Mouse (Mus musculus) adrenal gland, postnatal 36 days (tissue): Measurements from ENCODE around the gene Orc1. TPM values are rescaled to one million over a fixed set of nuclear protein-coding genes. Genes with fewer than 3 reads are reported as not detected.

Experiments used
- DNase-seq, 2 experiments: peaks; one replicate each; pipeline ENCODE4 v3.0.0; 2021; ENCODE audit warnings: mixed read lengths in 1 of 2
- long read RNA-seq, 2 experiments: library from polyadenylated mRNA; stranded (forward); transcript quantifications; one replicate each; pipeline ENCODE4 v2.0.0; 2021; ENCODE audit warnings: borderline sequencing depth in 2 of 2
- total RNA-seq, 2 experiments: library from RNA; stranded (reverse); gene quantifications; 2 replicates each; pipeline ENCODE4 v1.2.3; 2021

Gene Orc1
- total RNA-seq = under 1 TPM; 0.53 to 0.66 TPM
- long read RNA-seq, experiment 1 = 0 reads
- long read RNA-seq, experiment 2 = 0 reads

DNA sequence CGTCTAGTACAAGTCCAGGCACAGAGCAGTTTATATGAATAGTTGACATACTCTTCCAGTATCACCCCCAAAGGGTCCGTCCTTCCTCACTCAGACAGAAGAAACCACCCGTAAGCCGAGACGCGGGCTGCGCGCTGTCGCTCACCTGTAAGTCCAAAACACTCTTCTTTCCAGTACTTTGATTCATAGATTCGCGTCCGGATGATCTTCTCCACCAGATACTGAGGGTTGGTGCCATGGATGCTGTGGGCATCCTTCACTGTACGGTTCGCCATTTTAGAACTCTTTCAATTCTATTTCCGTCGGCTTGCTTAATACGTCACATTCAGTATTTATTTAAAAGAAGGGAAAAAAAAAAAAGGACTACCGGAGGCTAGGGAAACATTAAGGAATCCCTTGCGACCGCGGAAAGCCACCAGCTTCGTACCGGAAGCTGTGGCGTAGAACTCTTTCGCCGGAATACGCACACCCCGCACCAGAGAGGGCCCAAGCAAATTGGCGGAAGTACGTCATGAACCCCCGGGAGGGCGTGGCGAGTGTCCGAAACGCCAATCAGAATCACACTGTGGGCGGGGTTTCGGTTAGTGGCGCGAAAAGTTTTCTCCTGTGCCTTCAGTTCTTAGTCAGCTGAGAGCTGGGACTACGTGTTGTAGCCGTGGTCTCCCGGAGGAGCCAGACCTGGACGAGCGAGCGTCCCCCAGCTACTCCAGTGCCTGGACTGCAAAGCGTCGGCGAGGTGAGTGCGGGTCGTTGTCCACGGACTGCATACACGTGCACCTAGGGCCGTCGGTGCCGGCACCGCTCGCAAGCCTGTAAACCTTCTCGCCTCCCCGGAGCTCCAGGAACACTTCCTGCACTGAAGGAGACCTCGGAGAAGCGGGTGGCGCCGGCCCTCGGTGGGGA, at the start of gene Orc1, which contains the start of gene Prpf38a:
Gene Orc1, plus strand, starts transcription at position 584 of the 903 bp plus-strand sequence.
Gene Prpf38a, minus strand, starts transcription at position 497 of the 903 bp plus-strand sequence.
- peak; percentile 98 for DNase-seq

GRCm38 (mm10) chr4:108539701-108540100, 39.5 kb upstream of the Orc1 start:
- DNase-seq = no peak

DNA sequence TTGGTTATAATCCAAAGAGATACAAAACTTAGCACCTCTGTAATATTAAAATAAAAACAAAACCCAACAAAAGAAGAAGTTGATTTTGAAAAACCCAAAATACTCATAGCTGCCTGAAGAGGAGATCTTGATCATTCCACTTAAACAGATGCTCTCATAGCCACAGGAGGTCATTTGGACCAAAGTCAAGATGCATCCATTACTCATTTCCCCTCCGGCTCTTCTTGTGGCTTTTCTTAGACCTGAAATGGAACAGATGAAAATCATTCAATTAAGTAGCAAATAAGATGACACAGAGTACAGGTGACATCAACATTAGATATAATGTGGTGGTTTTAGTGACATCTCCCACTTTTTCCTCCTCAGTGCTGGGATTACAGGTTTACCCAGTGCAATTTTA, 14.2 kb upstream of the Orc1 start:
- DNase-seq = no peak

- no peak for DNase-seq
Observed at GRCm38 (mm10) chr4:108572644-108573043, 6.6 kb upstream of the Orc1 start.

GRCm38 (mm10) chr4:108579743-108580411, 654 bp downstream of the Orc1 start:
- no peak for DNase-seq

DNA sequence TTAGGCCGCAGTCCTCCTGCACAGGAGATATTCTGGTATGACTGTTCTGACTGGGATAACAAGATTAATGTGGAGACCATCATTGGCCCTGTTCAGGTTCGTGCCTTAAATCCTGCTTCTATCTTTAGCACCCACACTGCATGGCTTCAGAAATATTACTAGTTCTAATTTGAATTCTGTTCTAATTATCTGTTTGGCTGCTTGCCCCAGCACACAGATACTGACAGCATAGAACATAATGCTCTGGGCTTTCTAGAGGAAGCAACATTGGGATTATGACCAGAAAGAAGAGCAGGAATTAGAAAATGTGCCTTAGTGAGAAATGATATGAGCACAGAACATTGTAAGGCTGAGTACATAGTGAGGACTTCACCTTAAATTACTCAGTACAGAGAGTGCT, 14.2 kb downstream of the Orc1 start:
- DNase-seq = no peak

DNA sequence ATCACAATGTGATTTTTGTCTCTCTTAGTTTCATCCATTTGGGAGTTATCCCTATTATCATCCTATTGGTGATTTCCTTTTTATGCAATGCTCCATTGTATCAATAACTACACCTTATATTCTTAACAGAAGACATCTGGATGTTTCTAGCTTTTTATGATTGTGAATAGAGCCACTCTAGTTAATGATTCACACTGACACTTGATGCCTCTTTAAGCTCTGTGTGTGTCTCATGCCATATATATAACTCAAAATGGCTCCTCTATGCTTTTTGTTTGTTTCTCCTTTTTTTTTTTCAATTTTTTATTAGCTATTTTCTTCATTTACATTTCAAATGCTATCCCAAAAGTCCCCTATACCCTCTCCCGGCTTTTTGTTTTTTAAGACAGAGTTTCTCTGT, 16.6 kb downstream of the Orc1 start:
- DNase-seq = no peak

GRCm38 (mm10) chr4:108598306-108598705, 19.1 kb downstream of the Orc1 start:
- no peak for DNase-seq

DNA sequence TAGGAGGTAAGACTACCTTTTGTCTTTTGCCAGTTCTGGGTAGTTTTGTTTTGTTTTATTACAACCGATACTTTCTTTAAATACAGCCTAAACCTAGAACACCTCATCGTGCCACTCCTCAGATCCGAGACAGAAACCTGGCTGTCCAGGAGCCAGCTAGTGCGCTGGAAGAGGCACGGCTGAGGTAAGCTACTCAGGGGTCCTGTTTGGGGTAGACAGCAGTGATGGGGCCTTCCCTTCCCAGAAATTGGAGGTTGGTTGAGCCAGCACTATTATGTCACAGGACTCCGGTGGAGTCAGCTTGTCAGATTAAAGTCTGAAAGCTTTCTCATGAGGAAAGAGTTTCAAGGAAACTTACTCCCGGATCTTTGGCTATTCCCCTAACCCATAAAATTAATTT, 22.6 kb downstream of the Orc1 start:
- DNase-seq = no peak

DNA sequence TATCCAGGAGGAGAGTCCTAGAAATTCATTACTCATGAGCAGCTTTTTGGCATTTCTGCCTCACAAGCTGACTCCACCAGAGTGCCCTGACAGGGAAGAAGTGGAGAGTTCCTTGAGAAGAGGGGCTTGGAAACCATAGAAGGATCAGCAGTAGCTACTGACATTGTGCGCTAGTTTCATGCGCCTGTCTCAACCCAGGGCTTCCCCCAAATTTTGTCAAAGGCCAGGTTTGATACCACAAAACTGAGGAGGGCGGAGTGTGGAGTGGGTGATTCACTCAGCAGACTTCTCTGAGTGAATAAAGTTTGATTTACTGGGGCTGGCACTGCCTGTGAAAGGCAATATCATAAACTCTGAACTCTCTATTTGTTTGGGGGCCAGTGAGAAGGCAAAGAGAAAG, 29.4 kb downstream of the Orc1 start:
- peak in 1 of 2 experiments; percentile 28 for DNase-seq

GRCm38 (mm10) chr4:108610935-108611334, 31.7 kb downstream of the Orc1 start:
- DNase-seq = no peak

- no peak for DNase-seq
Observed at GRCm38 (mm10) chr4:108618586-108618985, 39.4 kb downstream of the Orc1 start.

DNA sequence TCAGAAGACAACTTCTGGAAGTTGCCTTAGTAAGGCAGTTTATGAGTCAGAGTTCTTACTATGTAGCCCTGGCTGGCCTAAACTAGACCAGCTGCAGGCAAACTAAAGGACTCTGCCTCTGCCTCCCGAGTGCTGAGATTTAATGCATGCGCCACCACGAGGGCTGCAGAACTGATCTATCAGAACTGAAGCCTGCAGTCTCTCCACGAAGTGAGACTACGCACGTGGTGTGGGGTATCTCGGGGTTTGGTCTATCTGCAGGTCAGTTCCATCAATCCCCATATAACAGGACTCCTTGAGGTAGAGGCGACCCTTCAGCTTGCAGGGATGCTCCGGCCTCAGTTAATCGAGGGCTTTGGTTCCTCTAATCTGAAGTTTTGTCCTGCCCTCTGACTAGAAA, 39.9 kb downstream of the Orc1 start:
- peak; percentile 29 to 32 for DNase-seq

DNA sequence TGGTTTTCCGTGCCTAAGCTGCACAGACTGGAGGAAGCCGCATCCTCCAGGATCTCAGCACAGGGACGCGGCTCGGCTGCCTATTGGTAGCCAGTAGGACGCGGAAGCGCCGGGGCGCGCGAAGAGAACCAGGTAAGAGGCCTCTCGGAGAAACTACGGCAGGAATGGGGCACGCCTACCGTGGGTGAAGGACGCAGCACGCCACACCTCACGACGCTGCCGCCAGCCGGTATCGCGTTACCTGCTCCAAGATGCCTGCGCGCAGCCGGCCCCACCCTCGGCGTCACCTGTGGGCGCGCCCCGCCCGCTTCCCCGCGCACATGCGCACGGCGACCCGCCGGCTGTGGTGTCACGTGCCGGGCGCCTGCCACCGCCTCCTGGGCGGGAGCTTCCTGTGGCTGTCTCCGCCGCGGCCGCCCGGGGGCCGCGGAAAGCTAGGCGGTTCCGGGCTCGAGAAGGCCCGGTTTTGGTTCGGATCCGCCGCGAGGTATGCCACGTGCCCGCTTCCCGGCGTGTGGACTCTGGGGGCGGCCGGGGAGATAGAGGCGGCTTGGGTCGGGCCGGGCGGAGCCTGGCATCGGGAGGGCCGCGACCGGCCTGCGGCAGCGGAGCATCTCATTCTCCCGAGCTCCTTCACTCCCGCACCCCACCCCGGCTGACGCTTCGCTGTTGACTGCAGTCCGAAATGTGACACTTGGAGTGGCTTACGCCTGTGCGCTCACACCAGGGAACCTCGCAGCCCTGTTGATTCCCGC, 40.5 kb downstream of the Orc1 start, which contains the start of gene Cc2d1b:
Gene Cc2d1b, plus strand, starts transcription at position 354 of the 755 bp plus-strand sequence.
- peak; percentile 91 to 96 for DNase-seq

DNA sequence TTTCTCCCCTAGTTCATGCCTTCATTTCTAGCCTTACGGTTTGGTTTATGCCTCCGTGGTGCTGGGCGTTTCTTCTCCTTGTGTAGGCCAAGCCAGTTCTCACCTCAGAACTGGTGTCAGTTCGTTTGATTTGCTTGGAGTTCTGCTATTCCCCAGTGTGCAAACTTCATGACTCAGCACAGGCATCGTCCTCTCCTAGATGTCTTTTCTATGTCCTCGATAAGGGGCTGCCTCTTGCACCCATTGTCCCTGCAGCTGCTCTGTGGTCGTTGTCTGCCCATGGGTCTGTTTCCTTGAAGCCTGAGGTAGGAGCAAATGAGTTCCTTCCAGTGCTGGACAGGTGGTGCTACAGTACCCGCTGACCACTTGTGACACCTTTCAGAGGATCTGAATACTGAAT, 41.3 kb downstream of the Orc1 start:
- DNase-seq = no peak

DNA sequence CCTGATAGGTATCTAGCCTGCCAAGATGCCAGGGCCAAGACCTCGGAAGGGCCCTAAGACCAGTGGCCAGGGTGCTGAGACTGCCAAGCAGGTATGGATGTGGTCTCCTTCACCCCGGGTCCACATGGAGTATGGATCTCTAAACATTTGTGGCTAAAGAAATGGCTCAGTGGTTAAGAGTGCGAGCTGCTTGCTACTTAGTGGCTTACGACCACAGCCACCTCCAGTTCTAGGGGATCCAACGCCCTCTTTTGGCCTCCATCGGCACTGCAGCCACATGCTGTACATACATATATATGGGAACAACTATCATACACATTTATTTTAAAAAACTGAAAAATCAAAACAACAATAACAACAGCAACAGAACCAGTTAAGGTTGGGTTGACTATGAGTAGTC, 42.3 kb downstream of the Orc1 start:
- no peak for DNase-seq

GRCm38 (mm10) chr4:108627066-108627465, 47.8 kb downstream of the Orc1 start:
- DNase-seq = no peak

DNA sequence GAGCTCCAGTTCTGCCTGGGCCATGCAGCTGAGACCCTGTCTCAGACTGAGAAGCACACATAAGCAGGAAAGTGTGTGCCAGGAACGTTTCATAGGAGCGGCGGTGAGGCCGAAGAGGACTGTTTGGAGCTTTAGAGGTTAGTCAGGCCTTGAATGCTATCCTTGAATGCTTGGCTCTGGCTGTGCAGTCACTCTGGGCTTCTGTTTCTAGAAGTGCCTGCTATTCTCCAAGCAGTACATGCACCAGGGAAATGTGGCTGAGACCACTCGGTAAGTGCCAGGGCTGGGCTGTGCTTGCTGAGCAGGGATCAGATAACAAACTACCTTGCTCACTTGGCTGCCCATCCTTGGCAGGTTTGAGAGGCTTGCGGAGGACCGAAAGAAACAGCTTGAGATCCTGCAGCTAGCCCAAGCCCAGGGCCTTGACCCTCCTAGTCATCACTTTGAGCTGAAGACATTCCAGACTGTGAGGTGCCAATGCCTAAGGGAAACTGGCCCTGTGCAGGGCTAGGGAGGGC, 50.2 kb downstream of the Orc1 start:
- peak; percentile 54 to 55 for DNase-seq

- DNase-seq = no peak
Observed at GRCm38 (mm10) chr4:108630096-108630495, 50.9 kb downstream of the Orc1 start.

GRCm38 (mm10) chr4:108631616-108632015, 52.4 kb downstream of the Orc1 start:
- no peak for DNase-seq

GRCm38 (mm10) chr4:108633703-108634102, 54.5 kb downstream of the Orc1 start:
- DNase-seq = no peak

- DNase-seq = no peak
Observed at GRCm38 (mm10) chr4:108634696-108635095, 55.5 kb downstream of the Orc1 start.
